Mouse (Mus musculus) lung, embryonic 14.5 days (tissue): ENCODE measurements at regions not wholly inside any gene's neighbourhood (a gene's known extent, or its start where the extent isn't known, plus 50 kb on each side); places are given as distances from the start of the nearest gene placed in this dataset.

Experiments used
- ATAC-seq: fragments of 200-750 bp; cut with Nextera tagmentation; 2 replicates; pipeline ENCODE4 v1.8.0; 2017; ENCODE audit warnings: mild to moderate bottlenecking, moderate TSS enrichment, moderate library complexity; ENCODE audit not compliant: insufficient read depth
- DNase-seq: peaks from one replicate; pipeline ENCODE4 v3.0.0-alpha.2; 2015
- H3K27ac ChIP-seq: fragments of 300-500 bp; sonication (generic); 2 replicates; pipeline ENCODE4 v1.5.1; 2014; ENCODE audit warnings: low read depth, mild to moderate bottlenecking, moderate library complexity
- H3K27me3 ChIP-seq: fragments of 300-500 bp; sonication (generic); 2 replicates; pipeline ENCODE4 v1.6.1; 2014; ENCODE audit warnings: low read length, control low read depth; ENCODE audit not compliant: insufficient read depth
- H3K36me3 ChIP-seq: fragments of 300-500 bp; sonication (generic); 2 replicates; pipeline ENCODE4 v1.6.1; 2014; ENCODE audit warnings: control low read depth; ENCODE audit not compliant: insufficient read depth
- H3K4me1 ChIP-seq: fragments of 300-500 bp; sonication (generic); 2 replicates; pipeline ENCODE4 v1.6.1; 2014; ENCODE audit warnings: antibody characterized with exemption, control low read depth; ENCODE audit not compliant: insufficient read depth
- H3K4me2 ChIP-seq: fragments of 300-500 bp; sonication (generic); 2 replicates; pipeline ENCODE4 v1.6.1; 2014; ENCODE audit warnings: mild to moderate bottlenecking
- H3K4me3 ChIP-seq: fragments of 300-500 bp; sonication (generic); 2 replicates; pipeline ENCODE4 v1.5.1; 2014; ENCODE audit warnings: low read depth, low read length
- H3K9ac ChIP-seq: fragments of 300-500 bp; sonication (generic); 2 replicates; pipeline ENCODE4 v1.6.1; 2014
- H3K9me3 ChIP-seq: fragments of 300-500 bp; sonication (generic); 2 replicates; pipeline ENCODE4 v1.6.1; 2016; ENCODE audit warnings: low read depth, low read length, control low read depth
- CTCF ChIP-seq: IDR thresholded peaks from 2 replicates; pipeline ENCODE4 v1.5.1; 2016; ENCODE audit warnings: antibody characterized with exemption, low read depth
- WGBS: fragments of 180-500 bp; shearing (Covaris S2); extraction: QIAGEN DNeasy Blood & Tissue Kit; methylation state at CpG from one replicate; pipeline ENCODE4 v1.1.7; 2014; 5-methylcytosine and 5-hydroxymethylcytosine counted together

- no peaks in the 10 kb centered on the region for H3K9me3 ChIP-seq
- no peaks in the 10 kb centered on the region for H3K36me3 ChIP-seq
- no peak overlapping the region for H3K4me3 ChIP-seq
- no peaks in the 10 kb centered on the region for H3K27me3 ChIP-seq
- 34% methylated on average over 5 of the region's 5 CpGs for WGBS
- no peak overlapping the region for H3K4me2 ChIP-seq
- no peak for DNase-seq
- no peak for TF ChIP-seq CTCF
- H3K27ac ChIP-seq, result no peak overlapping the region
- H3K4me1 ChIP-seq, result no peaks in the 10 kb centered on the region
- H3K9ac ChIP-seq, result no peak overlapping the region
- no peak for ATAC-seq
Observed at GRCm38 (mm10) chr13:99642811-99643210, 126.5 kb upstream of the Map1b start.

- Histone ChIP-seq H3K4me2 (no peak overlapping the region), H3K36me3 (no peaks in the 10 kb centered on the region), H3K9me3 (no peaks in the 10 kb centered on the region), H3K27me3 (no peaks in the 10 kb centered on the region), H3K4me1 (no peaks in the 10 kb centered on the region), H3K27ac (no peak overlapping the region), H3K9ac (no peak overlapping the region), H3K4me3 (no peak overlapping the region)
- ATAC-seq (no peak), DNase-seq (peak; percentile 12)
- WGBS, result 52% methylated on average over 5 of the region's 5 CpGs
- TF ChIP-seq CTCF, result no peak
Observed at GRCm38 (mm10) chr13:99642301-99642700, 126.0 kb upstream of the Map1b start.

DNA sequence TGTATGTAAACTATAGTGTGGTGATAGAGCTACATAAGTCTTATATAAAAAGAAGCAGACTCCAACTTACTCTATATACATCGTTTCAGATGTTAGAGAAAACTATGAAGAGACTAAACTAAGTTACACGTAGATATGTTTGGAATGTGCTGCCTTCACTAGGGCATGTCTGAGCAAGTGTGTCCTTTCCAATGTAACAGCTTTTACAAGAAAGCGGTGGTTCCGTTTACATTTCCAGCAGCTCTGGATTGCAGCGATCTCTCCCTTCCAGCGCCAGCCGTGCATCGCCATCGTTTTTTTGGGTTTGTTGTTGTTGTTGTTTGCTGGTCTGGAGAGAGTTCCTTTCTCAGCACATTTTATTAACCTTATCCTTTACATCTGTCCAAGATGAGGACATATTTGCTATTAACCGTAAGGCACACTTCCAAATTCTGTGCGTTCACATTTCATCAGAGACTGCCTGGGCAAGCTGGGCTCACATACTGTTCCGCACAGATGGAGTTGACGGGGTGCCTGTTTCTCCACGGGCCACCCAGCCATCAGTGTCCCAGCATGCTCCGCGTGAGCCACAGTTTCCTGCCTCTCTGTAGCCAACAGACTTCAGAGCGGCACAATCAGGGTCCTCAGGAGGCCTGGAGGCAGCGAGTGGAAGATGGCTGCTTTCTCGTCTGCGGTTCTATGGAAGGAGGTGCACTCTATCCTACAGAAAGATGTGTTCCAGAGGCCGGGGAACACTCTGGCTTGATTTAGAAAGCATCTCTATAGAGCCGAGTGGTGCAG, 125.2 kb upstream of the Map1b start:
- ATAC-seq (peak; percentile 31; the same call in 1 of the 2 replicates), DNase-seq (peak; percentile 30)
- Histone ChIP-seq H3K27me3 (no peaks in the 10 kb centered on the region), H3K4me2 (no peak overlapping the region), H3K4me1 (no peaks in the 10 kb centered on the region), H3K27ac (peak overlapping the region; percentile 46; the same call in 1 of the 2 replicates), H3K36me3 (no peaks in the 10 kb centered on the region), H3K9me3 (no peaks in the 10 kb centered on the region), H3K9ac (no peak overlapping the region), H3K4me3 (no peak overlapping the region)
- TF ChIP-seq CTCF, result no peak
- 64% methylated on average over 22 of the region's 22 CpGs for WGBS

- no peaks in the 10 kb centered on the region for H3K4me1 ChIP-seq
- no peaks in the 10 kb centered on the region for H3K9me3 ChIP-seq
- no peak overlapping the region for H3K4me3 ChIP-seq
- no peak overlapping the region for H3K9ac ChIP-seq
- DNase-seq (peak; percentile 83), ATAC-seq (peak; percentile 54; the same call in 1 of the 2 replicates)
- H3K4me2 ChIP-seq, result no peak overlapping the region
- TF ChIP-seq CTCF, result no peak
- H3K36me3 ChIP-seq, result no peaks in the 10 kb centered on the region
- H3K27ac ChIP-seq, result no peak overlapping the region
- 57% methylated on average over 5 of the region's 5 CpGs for WGBS
- no peaks in the 10 kb centered on the region for H3K27me3 ChIP-seq
Observed at GRCm38 (mm10) chr13:99632706-99633105, 116.4 kb upstream of the Map1b start.

DNA sequence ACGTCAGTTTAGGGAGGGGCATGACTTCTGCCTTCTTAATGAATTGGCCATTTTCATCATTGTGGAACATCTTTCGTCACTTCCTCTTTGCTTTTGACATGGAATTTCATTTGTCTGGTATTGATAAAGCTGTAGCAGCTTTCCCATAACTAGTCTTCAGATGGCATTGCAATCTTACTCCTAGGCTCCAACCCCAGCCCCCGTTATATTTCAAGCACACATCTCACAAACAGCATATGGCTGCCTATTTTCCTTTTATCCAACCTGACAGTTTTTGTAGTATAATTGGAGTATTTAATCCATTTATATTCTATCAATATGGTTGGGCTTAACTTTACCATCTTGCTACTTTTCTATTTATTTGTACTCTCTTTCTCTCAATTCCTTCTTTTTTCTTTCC, 114.5 kb upstream of the Map1b start:
- no peak overlapping the region for H3K9ac ChIP-seq

GRCm38 (mm10) chr13:99630356-99630755, 114.0 kb upstream of the Map1b start:
- Histone ChIP-seq H3K4me3 (no peak overlapping the region), H3K9me3 (no peaks in the 10 kb centered on the region), H3K27me3 (no peaks in the 10 kb centered on the region), H3K36me3 (no peaks in the 10 kb centered on the region), H3K4me1 (no peaks in the 10 kb centered on the region), H3K9ac (no peak overlapping the region), H3K27ac (no peak overlapping the region), H3K4me2 (no peak overlapping the region)
- ATAC-seq, result no peak
- DNase-seq, result no peak
- no peak for TF ChIP-seq CTCF
- WGBS, result 94% methylated on average over 22 of the region's 22 CpGs

More for the DNA sequence above, 114.5 kb upstream of the Map1b start:
- no peaks in the 10 kb centered on the region for H3K4me1 ChIP-seq
- DNase-seq (no peak), ATAC-seq (no peak)
- no peaks in the 10 kb centered on the region for H3K36me3 ChIP-seq
- no peaks in the 10 kb centered on the region for H3K27me3 ChIP-seq
- H3K9me3 ChIP-seq, result no peaks in the 10 kb centered on the region
- WGBS, result 82% methylated on average over 3 of the region's 3 CpGs
- H3K4me3 ChIP-seq, result no peak overlapping the region
- H3K4me2 ChIP-seq, result no peak overlapping the region
- TF ChIP-seq CTCF, result no peak
- no peak overlapping the region for H3K27ac ChIP-seq

DNA sequence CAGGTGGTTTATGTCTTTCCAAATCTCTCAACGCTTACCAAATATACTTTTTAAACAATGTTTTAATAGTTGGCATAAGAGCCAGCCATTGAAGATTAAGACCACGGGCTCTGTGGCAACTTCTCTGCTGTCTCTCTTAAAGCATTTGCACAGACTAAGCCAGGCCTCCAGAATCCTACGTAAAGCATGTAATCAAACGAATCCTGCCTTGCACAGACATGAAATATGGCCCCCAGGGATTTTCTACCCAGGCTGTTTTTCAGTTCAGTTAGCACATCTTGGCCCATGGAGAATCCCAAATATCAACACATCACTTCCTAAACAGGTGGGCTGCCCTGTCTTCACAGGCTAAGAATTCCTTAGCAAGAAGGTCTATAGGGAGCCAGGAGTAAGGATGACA, 108.9 kb upstream of the Map1b start:
- Histone ChIP-seq H3K27me3 (no peaks in the 10 kb centered on the region), H3K4me2 (no peak overlapping the region), H3K9ac (no peak overlapping the region), H3K36me3 (no peaks in the 10 kb centered on the region), H3K9me3 (no peaks in the 10 kb centered on the region), H3K4me3 (no peak overlapping the region), H3K27ac (no peak overlapping the region), H3K4me1 (no peaks in the 10 kb centered on the region)
- 36% methylated on average over 4 of the region's 4 CpGs for WGBS
- TF ChIP-seq CTCF, result no peak
- ATAC-seq (no peak), DNase-seq (no peak)

- Histone ChIP-seq H3K4me2 (no peak overlapping the region), H3K27ac (no peak overlapping the region), H3K27me3 (no peaks in the 10 kb centered on the region), H3K4me1 (no peaks in the 10 kb centered on the region), H3K36me3 (no peaks in the 10 kb centered on the region), H3K9me3 (no peaks in the 10 kb centered on the region), H3K4me3 (no peak overlapping the region), H3K9ac (no peak overlapping the region)
- ATAC-seq (no peak), DNase-seq (no peak)
- TF ChIP-seq CTCF, result no peak
- 76% methylated on average over 9 of the region's 9 CpGs for WGBS
Observed at GRCm38 (mm10) chr13:99618332-99618731, 102.0 kb upstream of the Map1b start.
